Mouse (Mus musculus) lung, postnatal 0 days (tissue): ENCODE results near the gene Pcca. TPM values are rescaled to one million over a fixed set of nuclear protein-coding genes. Genes with fewer than 3 reads are reported as not detected.

Source experiments
- ATAC-seq: fragments of 200-750 bp; cut with Nextera tagmentation; 2 replicates; pipeline ENCODE4 v1.8.0; 2017; ENCODE audit warnings: moderate library complexity
- DNase-seq: peaks from one replicate; pipeline ENCODE4 v3.0.0-alpha.2; 2016; ENCODE audit warnings: low spot score
- H3K27ac ChIP-seq: fragments of 300-500 bp; sonication (generic); 2 replicates; pipeline ENCODE4 v1.5.1; 2014; ENCODE audit warnings: antibody characterized with exemption, mild to moderate bottlenecking, low read length, mixed read lengths
- H3K27me3 ChIP-seq: fragments of 300-500 bp; sonication (generic); replicated peaks from 2 replicates; pipeline ENCODE4 v1.6.1; 2014; ENCODE audit warnings: low read length, mixed read lengths; ENCODE audit not compliant: insufficient read depth
- H3K36me3 ChIP-seq: fragments of 300-500 bp; sonication (generic); 2 replicates; pipeline ENCODE4 v1.6.1; 2014; ENCODE audit warnings: low read length, mixed read lengths; ENCODE audit not compliant: insufficient read depth
- H3K4me1 ChIP-seq: fragments of 300-500 bp; sonication (generic); 2 replicates; pipeline ENCODE4 v1.6.1; 2014; ENCODE audit warnings: antibody characterized with exemption, low read depth, low read length, mixed read lengths; ENCODE audit not compliant: insufficient read depth
- H3K4me2 ChIP-seq: fragments of 300-500 bp; sonication (generic); replicated peaks from 2 replicates; pipeline ENCODE4 v1.6.1; 2014; ENCODE audit warnings: low read depth, mild to moderate bottlenecking, low read length, moderate library complexity, mixed read lengths
- H3K4me3 ChIP-seq: fragments of 300-500 bp; sonication (generic); 2 replicates; pipeline ENCODE4 v1.5.1; 2014; ENCODE audit warnings: low read depth, low read length
- H3K9ac ChIP-seq: fragments of 300-500 bp; sonication (generic); replicated peaks from 2 replicates; pipeline ENCODE4 v1.6.1; 2014; ENCODE audit warnings: low read depth, mild to moderate bottlenecking
- H3K9me3 ChIP-seq: fragments of 300-500 bp; sonication (generic); 2 replicates; pipeline ENCODE4 v1.6.1; 2016; ENCODE audit warnings: low read length, mixed read lengths
- CTCF ChIP-seq: IDR thresholded peaks from 2 replicates; pipeline ENCODE4 v1.5.1; 2016; ENCODE audit warnings: antibody characterized with exemption, mild to moderate bottlenecking
- EP300 ChIP-seq: IDR thresholded peaks from 2 replicates; pipeline ENCODE4 v1.6.1; 2016; ENCODE audit warnings: antibody characterized with exemption, mild to moderate bottlenecking, control low read depth
- WGBS: fragments of 180-500 bp; shearing (Covaris S2); extraction: QIAGEN DNeasy Blood & Tissue Kit; methylation state at CpG from one replicate; pipeline ENCODE4 v1.1.7; 2014; 5-methylcytosine and 5-hydroxymethylcytosine counted together
- polyA plus RNA-seq: library from polyadenylated mRNA; unstranded; fragments of >200 nt; fragmentation: Nextera tagmentation; extraction: Ambion mirVana; gene quantifications from 2 replicates; pipeline ENCODE4 v1.2.1, GENCODE M21; 2015

The Pcca gene
- polyA plus RNA-seq, 1 experiment from 2014 or later: 10.4 TPM

DNA sequence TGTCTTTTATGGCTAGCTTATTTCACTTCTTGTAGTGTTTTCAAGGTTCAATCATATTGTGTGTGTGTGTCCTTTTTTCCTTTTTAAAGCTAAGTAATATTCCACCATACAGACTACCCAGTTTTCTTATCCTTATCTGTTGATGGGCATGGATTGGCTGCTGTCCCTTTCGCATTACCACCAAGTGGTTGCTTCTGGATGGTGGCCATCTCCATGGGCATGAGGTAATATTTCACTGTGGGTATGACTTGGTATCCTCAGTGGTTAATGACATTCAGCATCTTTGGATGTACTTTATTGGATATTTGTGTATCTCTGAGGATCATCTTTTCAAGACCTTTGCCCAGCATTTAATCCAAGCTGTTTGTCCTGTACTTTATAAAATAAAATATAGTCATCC is 362.0 kb downstream of the Pcca start:
- Histone ChIP-seq H3K36me3 (no peaks in the 10 kb centered on the region), H3K4me2 (no peak overlapping the region), H3K4me1 (no peaks in the 10 kb centered on the region), H3K9ac (no peak overlapping the region), H3K27ac (no peak overlapping the region), H3K4me3 (no peak overlapping the region), H3K27me3 (no peaks in the 10 kb centered on the region), H3K9me3 (no peaks in the 10 kb centered on the region)
- TF ChIP-seq EP300 (no peak), CTCF (no peak)
- DNase-seq (no peak), ATAC-seq (no peak)
- WGBS: 97% methylated on average over 1 of the region's 1 CpGs

GRCm38 (mm10) chr14:122898550-122898949 is 364.4 kb downstream of the Pcca start:
- Histone ChIP-seq H3K27me3 (no peaks in the 10 kb centered on the region), H3K9ac (no peak overlapping the region), H3K27ac (no peak overlapping the region), H3K4me3 (no peak overlapping the region), H3K36me3 (no peaks in the 10 kb centered on the region), H3K4me2 (no peak overlapping the region), H3K9me3 (no peaks in the 10 kb centered on the region), H3K4me1 (0 out of 2 replicates have a peak, but pooled peaks cover under 1% of the 10 kb centered on the region)
- no peak for DNase-seq
- TF ChIP-seq CTCF: no peak
- no peak for TF ChIP-seq EP300
- no peak for ATAC-seq

DNA sequence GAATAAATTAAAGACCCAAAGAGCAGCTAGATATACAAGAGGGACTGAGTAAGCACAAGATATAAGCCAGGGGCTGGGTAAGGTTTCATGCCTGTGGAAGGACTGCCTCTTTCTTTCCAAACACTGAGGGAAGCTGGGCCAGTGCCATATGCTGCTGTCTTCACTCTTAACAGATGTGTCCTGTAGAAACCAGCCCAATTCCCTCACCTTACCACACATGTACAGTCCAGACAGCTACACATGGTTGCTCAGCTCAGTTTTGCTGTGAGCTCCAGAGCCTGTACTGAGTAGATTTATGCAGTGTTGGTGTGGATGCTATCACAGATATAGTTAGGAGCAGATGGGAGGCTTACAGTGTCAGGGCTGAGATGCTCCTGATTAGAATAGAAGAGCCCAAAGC is 366.6 kb downstream of the Pcca start:
- DNase-seq (no peak), ATAC-seq (no peak)
- no peak for TF ChIP-seq EP300
- no peak for TF ChIP-seq CTCF
- H3K4me3 ChIP-seq: no peak overlapping the region
- peaks cover 4% of the 10 kb centered on the region; the same call in 1 of the 2 replicates for H3K4me1 ChIP-seq
- no peak overlapping the region for H3K4me2 ChIP-seq
- H3K9me3 ChIP-seq: no peaks in the 10 kb centered on the region
- no peaks in the 10 kb centered on the region for H3K27me3 ChIP-seq
- H3K36me3 ChIP-seq: no peaks in the 10 kb centered on the region
- no peak overlapping the region for H3K9ac ChIP-seq
- H3K27ac ChIP-seq: no peak overlapping the region

DNA sequence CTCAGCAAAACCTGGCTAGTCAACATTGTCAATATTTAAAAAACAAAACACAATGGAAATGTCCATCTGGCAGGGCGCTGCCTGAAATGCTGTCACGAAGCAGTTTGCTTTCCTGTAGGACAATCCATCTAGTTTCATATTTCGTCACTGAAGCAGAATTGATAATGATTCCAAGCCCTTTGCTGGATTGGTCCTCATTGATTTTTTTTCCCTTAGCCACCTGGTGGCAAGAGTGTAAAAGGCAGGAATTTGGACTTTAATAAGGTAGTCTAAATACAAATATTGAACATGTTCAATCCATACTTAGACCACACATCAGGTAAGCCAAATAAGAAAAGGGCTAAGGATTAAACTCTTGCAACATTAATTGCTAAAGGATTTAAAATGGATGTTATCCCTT is 367.1 kb downstream of the Pcca start:
- peaks cover 4% of the 10 kb centered on the region; the same call in 1 of the 2 replicates for H3K4me1 ChIP-seq
- peak; percentile 34 for TF ChIP-seq CTCF
- TF ChIP-seq EP300: no peak
- DNase-seq (no peak), ATAC-seq (no peak)
- H3K9me3 ChIP-seq: no peaks in the 10 kb centered on the region
- 75% methylated on average over 3 of the region's 3 CpGs for WGBS
- H3K4me2 ChIP-seq: no peak overlapping the region
- no peak overlapping the region for H3K9ac ChIP-seq
- H3K36me3 ChIP-seq: no peaks in the 10 kb centered on the region
- H3K27me3 ChIP-seq: no peaks in the 10 kb centered on the region
- H3K27ac ChIP-seq: no peak overlapping the region
- no peak overlapping the region for H3K4me3 ChIP-seq

- 81% methylated on average over 2 of the region's 2 CpGs for WGBS
- H3K4me3 ChIP-seq: no peak overlapping the region
- H3K9me3 ChIP-seq: no peaks in the 10 kb centered on the region
- ATAC-seq (no peak), DNase-seq (no peak)
- no peaks in the 10 kb centered on the region for H3K36me3 ChIP-seq
- H3K9ac ChIP-seq: no peak overlapping the region
- no peaks in the 10 kb centered on the region for H3K27me3 ChIP-seq
- H3K27ac ChIP-seq: no peak overlapping the region
- TF ChIP-seq EP300: no peak
- no peak for TF ChIP-seq CTCF
- no peak overlapping the region for H3K4me2 ChIP-seq
- peaks cover 4% of the 10 kb centered on the region; the same call in 1 of the 2 replicates for H3K4me1 ChIP-seq
Observed at GRCm38 (mm10) chr14:122901715-122902114, 367.6 kb downstream of the Pcca start.

DNA sequence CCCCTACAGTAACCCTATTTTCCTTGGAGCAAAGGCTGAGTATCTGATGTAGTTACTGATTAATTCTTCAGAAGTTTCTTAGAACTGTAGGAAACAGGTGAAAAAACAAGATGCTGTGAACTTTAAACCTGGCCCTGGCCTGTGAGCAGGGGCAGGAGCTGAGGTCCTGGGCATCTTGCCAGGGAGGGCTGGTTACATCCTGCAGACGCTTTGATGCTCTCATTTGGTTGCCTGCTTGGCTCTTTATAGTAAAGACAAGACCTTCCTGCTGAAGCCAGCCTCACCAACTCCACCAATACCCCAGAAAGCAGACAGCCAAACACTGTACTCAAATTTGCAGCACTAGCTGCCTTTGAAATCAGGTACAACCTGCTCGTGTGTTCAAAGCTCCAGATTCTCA is 368.0 kb downstream of the Pcca start:
- Histone ChIP-seq H3K4me1 (peaks cover 4% of the 10 kb centered on the region; the same call in 1 of the 2 replicates), H3K4me3 (no peak overlapping the region), H3K9me3 (no peaks in the 10 kb centered on the region), H3K27ac (no peak overlapping the region), H3K27me3 (no peaks in the 10 kb centered on the region), H3K4me2 (no peak overlapping the region), H3K36me3 (no peaks in the 10 kb centered on the region), H3K9ac (no peak overlapping the region)
- TF ChIP-seq EP300: no peak
- TF ChIP-seq CTCF: no peak
- 34% methylated on average over 2 of the region's 2 CpGs for WGBS
- ATAC-seq (no peak), DNase-seq (no peak)

GRCm38 (mm10) chr14:122902884-122903283 is 368.8 kb downstream of the Pcca start:
- no peak overlapping the region for H3K4me3 ChIP-seq
- peak overlapping the region; percentile 14; the same call in 1 of the 2 replicates for H3K27ac ChIP-seq
- TF ChIP-seq EP300: no peak; the same call in 1 of the 2 replicates
- TF ChIP-seq CTCF: peak; percentile 72
- DNase-seq: peak; percentile 88
- peak; percentile 95 for ATAC-seq
- H3K36me3 ChIP-seq: no peaks in the 10 kb centered on the region
- H3K9ac ChIP-seq: no peak overlapping the region
- 34% methylated on average over 4 of the region's 4 CpGs for WGBS
- no peak overlapping the region for H3K4me2 ChIP-seq
- H3K27me3 ChIP-seq: no peaks in the 10 kb centered on the region
- no peaks in the 10 kb centered on the region for H3K9me3 ChIP-seq
- H3K4me1 ChIP-seq: peaks cover 4% of the 10 kb centered on the region; the same call in 1 of the 2 replicates
